Mouse (Mus musculus) megakaryocyte-erythroid progenitor cell, adult 5 weeks (primary cell): ENCODE measurements around the gene Emx2. TPM values are rescaled to one million over a fixed set of nuclear protein-coding genes. Genes with fewer than 3 reads are reported as not detected.

ENCODE experiments used
- polyA plus RNA-seq: library from polyadenylated mRNA; stranded (reverse); fragments of >175 nt; gene quantifications from 2 replicates; pipeline ENCODE4 v1.2.3, GENCODE M21; 2012

The Emx2 gene
- 0.04 TPM in 1 of 2 replicates, not detected in the other for polyA plus RNA-seq

DNA sequence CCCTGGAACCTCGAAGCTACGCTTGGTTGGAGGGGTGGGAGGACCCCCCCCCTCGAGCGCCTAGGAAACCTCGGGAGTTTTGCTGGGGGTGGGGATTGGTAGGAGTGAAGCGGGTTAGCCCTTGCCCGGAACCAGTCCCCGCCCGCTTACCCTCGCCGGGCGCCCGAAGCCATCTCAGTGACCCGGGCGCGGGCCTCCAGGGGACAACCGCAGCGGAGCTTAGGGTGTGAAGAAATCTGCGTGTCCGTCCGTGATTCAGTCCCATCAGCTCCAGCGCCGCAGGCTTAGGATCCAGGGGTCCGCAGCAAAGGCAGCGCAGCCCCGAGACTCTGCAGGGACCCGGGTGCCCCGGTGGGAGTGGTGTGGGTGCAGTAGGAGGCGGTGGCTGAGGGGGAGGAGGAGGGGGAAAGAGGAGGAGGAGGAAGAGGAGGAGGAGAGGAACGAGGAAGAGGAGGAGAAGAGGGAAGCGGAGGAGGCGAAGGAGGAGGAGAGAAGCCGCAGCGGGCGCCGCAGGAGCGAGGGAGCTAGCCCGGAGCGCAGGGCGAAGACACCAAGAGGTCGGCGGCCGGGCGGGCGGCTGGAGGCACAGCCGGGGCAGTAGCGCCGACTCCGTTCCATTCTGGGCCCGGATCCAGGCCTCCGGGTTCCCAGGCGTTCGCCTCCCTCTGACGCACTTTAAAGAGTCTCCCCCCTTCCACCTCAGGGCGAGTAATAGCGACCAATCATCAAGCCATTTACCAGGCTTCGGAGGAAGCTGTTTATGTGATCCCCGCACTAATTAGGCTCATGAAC lies at the start of gene Emx2:
Emx2 (plus strand) TSS at position 422 of the 792 bp plus-strand sequence.

Other genes with a start within 250 kb of the Emx2 start
- not detected in 2 replicates for gene Kcnk18, start 239.2 kb upstream of the Emx2 start, polyA plus RNA-seq
- 7.4 and 12.9 TPM in 2 replicates for gene Slc18a2, start 197.5 kb upstream of the Emx2 start, polyA plus RNA-seq
- 45.6 and 50.4 TPM in 2 replicates for gene Rps12-ps3, start 136.1 kb upstream of the Emx2 start, polyA plus RNA-seq
- 12.7 and 15.3 TPM in 2 replicates for gene Pdzd8, start 112.6 kb upstream of the Emx2 start, polyA plus RNA-seq